Mouse (Mus musculus) stomach, embryonic 14.5 days (tissue): ENCODE data around the gene Akap13. TPM values are rescaled to one million over a fixed set of nuclear protein-coding genes. Genes with fewer than 3 reads are reported as not detected.

Experiments
- ATAC-seq: fragments of 200-750 bp; cut with Nextera tagmentation; 2 replicates; pipeline ENCODE4 v1.8.0; 2017; ENCODE audit warnings: low read depth, moderate TSS enrichment; ENCODE audit not compliant: insufficient number of reproducible peaks, insufficient read depth, low FRiP score
- H3K27ac ChIP-seq: fragments of 300-500 bp; sonication (generic); 2 replicates; pipeline ENCODE4 v1.5.1; 2014; ENCODE audit warnings: mild to moderate bottlenecking, low read length, moderate library complexity, mixed read lengths
- H3K27me3 ChIP-seq: fragments of 300-500 bp; sonication (generic); 2 replicates; pipeline ENCODE4 v1.6.1; 2014; ENCODE audit warnings: low read length, control low read depth, mixed read lengths; ENCODE audit not compliant: control insufficient read depth, insufficient read depth
- H3K36me3 ChIP-seq: fragments of 300-500 bp; sonication (generic); 2 replicates; pipeline ENCODE4 v1.6.1; 2014; ENCODE audit warnings: mild to moderate bottlenecking, control low read depth, low read length, moderate library complexity, mixed read lengths; ENCODE audit not compliant: control insufficient read depth, insufficient read depth
- H3K4me1 ChIP-seq: fragments of 300-500 bp; sonication (generic); 2 replicates; pipeline ENCODE4 v1.6.1; 2014; ENCODE audit warnings: low read length, control low read depth, mixed read lengths; ENCODE audit not compliant: control insufficient read depth, insufficient read depth
- H3K4me2 ChIP-seq: fragments of 300-500 bp; sonication (generic); replicated peaks from 2 replicates; pipeline ENCODE4 v1.6.1; 2014; ENCODE audit warnings: low read depth, low read length, control low read depth
- H3K4me3 ChIP-seq: fragments of 300-500 bp; sonication (generic); 2 replicates; pipeline ENCODE4 v1.5.1; 2014; ENCODE audit warnings: low read depth, low read length, control low read depth
- H3K9ac ChIP-seq: fragments of 300-500 bp; sonication (generic); replicated peaks from 2 replicates; pipeline ENCODE4 v1.6.1; 2014; ENCODE audit warnings: low read depth, mild to moderate bottlenecking, control low read depth, low read length, moderate library complexity, mixed read lengths
- H3K9me3 ChIP-seq: fragments of 300-500 bp; sonication (generic); 2 replicates; pipeline ENCODE4 v1.6.1; 2016; ENCODE audit warnings: low read depth, low read length, control low read depth; ENCODE audit not compliant: control insufficient read depth
- WGBS: fragments of 180-500 bp; shearing (Covaris S2); extraction: QIAGEN DNeasy Blood & Tissue Kit; methylation state at CpG from one replicate; pipeline ENCODE4 v1.1.7; 2014; 5-methylcytosine and 5-hydroxymethylcytosine counted together
- microRNA-seq: library from miRNA; unstranded; fragments of <30 nt; microRNA quantifications from one replicate; pipeline ENCODE4, GENCODE M21; 2016
- polyA plus RNA-seq: library from polyadenylated mRNA; unstranded; fragments of >200 nt; fragmentation: Nextera tagmentation; extraction: Ambion mirVana; gene quantifications from 2 replicates; pipeline ENCODE4 v1.2.1, GENCODE M21; 2014

Gene Akap13
- polyA plus RNA-seq, 1 experiment from 2014 or later = 74.0 TPM

- Histone ChIP-seq H3K4me3 (no peak overlapping the region), H3K36me3 (no peaks in the 10 kb centered on the region), H3K4me2 (no peak overlapping the region), H3K27ac (no peak overlapping the region), H3K9ac (no peak overlapping the region), H3K4me1 (peaks cover 8% of the 10 kb centered on the region; the same call in 1 of the 2 replicates), H3K9me3 (no peaks in the 10 kb centered on the region), H3K27me3 (no peaks in the 10 kb centered on the region)
- ATAC-seq = no peak
- WGBS = 79% methylated on average over 3 of the region's 3 CpGs
These were observed 347.6 kb downstream of the Akap13 start for GRCm38 (mm10) chr7:75802887-75803286.

Small RNA genes lying within 50 kb of the gene (microRNA-seq; reads per million reads assigned to microRNA genes)
- gene Gm23251 = not detected

Other genes with a start within 250 kb of the Akap13 start
- gene Sv2b, start 146.3 kb upstream of the Akap13 start, polyA plus RNA-seq = 7.2 and 7.4 TPM in 2 replicates